Mouse (Mus musculus): ENCODE results near the gene Inpp5a. TPM values are rescaled to one million over a fixed set of nuclear protein-coding genes. Genes with fewer than 3 reads are reported as not detected.

Inpp5a gene
- polyA plus RNA-seq, 1 experiment = 26.7 TPM

DNA sequence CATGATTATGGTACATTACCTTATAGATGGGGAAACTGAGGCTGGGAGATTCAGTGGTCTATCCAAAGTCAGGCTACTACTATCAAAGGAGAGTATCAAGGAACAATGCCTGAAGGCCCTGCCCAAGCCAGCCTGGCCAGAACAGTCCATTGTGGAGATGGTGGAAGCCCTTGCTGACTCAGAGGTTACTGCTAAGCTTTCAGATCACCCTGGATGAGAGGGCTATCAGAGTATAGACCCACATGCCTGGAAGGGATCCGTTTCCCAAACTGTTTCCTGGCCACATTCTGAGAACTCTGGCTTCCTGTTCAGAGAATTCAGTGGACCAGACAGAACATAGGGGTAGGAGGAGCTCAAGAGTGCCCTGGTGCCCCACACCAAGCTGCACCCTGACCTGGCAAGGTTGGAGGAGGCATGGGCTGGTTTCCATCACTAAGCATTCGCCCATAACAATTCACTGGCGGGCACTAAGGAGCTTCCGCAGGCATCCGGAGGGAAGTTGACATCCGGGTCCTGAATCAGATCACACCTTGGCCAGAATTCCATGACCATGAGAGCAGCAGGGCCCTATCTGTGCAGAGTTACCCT is 19.3 kb upstream of the Inpp5a start:
- DNase-seq (ENCODE audit: low spot score) = no peak

DNA sequence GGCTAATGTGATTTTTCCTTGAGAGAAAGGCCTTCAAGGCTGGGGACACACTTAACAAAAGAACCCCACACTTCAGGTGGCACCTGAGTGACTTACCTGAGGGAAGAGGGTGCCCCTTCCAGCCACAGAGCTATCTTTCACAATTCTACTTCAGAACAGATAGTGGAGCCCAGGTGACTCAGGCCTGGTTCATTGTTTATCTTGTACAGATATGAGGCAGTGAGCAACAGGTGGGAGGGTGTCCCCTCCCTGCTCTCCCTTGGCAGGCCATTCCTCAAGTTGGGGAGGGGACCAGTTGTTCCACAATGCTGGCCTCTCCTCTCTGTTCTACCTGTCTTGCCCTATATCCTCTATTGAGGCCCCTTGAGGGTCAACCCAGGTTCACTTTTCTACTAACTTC is 17.5 kb upstream of the Inpp5a start:
- no peak for DNase-seq (ENCODE audit: low spot score)

DNA sequence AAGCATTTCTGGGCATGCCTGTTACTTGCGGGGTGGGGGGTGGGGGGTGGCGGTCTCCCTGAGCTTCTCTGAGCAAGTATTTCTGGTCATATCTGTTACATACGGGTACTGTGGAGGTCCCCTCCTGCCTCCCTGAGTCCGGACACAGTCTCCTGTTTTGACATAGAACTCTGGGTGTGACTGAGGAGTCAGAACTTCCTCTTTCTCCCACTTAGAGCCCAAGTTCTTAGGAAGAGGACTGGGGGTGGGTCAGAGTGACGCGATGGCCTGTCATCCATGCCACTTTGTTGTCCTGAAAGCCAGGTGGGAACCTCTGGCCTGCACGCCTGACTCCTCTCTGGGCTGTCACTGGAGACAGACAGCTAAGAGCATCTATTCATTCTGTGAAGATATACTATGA is 11.5 kb upstream of the Inpp5a start:
- no peak for DNase-seq (ENCODE audit: low spot score)

DNA sequence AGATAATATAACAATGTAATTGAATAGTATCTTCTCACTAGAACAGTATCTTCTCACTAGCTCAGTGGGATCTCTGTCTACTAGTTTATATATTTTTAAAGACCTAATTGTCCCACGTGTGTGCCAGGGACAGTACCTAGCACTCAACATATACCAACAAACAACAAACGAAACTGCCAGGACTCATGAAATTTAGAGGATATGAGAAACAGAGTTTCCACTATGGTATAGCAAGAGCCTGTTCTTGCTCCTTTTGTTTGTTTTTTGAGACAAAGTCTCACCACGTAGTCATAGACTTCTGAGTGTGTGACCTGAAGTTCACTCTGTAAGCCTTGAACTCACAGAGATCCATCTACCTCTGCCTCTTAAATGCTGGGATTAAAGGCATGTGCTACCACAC is 10.6 kb upstream of the Inpp5a start:
- DNase-seq (ENCODE audit: low spot score) = no peak

DNA sequence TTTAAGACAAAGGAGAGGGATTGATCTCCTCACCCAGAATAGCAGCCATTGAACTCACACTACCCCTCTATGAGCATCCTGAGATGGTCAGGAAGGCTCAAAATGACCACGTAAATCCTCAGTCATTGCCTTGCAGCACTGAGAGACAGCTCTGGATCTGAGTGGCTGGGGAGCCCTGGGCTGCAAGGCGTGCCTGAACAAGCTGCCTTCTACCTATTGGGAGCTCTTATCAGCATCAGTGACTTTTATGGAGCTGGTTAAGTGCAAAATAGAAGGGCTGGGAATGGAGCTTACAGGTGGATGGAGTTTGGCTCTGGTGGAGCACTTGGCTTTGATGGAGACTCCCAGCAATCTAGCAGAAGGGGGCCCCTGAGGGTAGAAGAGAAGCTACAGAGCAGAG is 9.2 kb upstream of the Inpp5a start:
- no peak for DNase-seq (ENCODE audit: low spot score)

DNA sequence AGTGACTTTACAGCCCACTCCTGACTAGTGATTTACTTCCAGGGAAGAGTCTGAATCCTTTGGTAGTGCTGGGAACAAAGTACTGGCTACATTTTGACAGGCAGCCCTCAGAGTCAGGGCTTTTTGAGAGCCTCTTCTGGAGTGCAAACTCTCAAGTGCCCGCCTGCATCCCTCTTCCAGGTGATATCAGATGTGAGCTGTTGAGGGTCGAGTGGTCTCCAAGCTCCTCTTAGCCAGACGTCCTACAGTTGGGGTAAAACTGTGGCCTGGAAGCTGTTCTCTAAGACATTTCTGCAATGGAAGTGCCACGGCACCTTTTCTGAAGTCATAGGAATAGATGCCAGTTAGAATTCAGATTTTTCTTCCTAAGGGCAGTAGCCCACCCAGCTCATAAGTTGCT is 8.7 kb upstream of the Inpp5a start:
- no peak for DNase-seq (ENCODE audit: low spot score)

DNA sequence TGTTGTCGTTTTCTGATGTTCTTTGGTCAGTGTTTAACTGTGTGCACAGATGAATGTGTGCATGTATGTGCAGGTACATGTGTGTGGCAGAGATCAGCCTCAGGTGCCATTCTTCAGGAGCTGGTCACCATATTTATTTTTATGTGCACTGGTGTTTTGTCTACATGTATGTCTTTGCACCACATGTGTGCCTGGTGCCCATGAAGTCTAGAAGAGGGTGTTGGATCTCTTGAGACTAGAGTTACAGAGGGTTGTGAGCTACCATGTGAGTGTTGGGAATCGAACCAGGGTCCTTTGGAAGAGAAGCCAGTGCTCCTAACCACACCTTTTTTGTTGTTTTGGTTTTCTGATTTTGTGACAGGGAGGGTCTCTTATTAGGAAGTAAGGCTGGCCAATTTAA is 7.0 kb upstream of the Inpp5a start:
- DNase-seq (ENCODE audit: low spot score) = no peak

DNA sequence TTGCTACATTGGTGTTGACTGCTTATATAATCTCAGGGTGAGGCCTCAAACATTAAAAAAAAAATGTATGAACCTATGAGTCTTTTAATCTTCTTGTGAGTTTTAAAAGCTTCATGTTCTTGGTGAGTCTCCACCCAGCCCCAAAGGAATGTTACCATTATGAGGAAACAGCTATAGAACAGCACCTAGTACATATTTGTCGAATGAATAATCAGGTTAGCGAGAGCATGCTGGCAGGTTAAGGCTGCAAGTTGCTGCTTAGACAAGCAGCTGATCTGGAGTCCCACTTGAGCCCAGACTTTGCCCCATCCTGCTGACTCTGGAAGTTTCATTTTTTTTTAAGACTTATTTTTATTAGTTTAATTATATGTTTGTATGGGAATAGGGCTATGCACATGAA is 6.1 kb upstream of the Inpp5a start:
- DNase-seq (ENCODE audit: low spot score) = no peak

DNA sequence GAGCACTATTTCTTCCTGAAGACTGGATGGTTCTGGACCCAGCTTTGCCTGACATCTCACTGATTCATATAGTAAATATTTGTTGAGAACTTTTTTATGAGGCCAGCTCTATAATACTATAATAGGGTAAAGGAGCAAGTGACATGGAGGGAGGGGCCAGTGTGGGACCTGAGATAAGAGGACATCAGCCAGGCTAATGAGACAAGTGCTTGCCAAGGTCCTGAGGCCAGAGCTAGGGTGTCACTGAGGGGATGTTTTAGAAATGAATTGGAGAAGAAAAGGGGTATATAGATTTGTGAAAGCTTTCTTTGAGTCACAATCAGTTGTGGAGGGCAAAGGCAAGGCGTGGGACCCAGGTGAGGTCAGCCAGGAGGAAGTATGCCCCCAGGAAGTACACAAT is 4.4 kb upstream of the Inpp5a start:
- DNase-seq (ENCODE audit: low spot score) = no peak

DNA sequence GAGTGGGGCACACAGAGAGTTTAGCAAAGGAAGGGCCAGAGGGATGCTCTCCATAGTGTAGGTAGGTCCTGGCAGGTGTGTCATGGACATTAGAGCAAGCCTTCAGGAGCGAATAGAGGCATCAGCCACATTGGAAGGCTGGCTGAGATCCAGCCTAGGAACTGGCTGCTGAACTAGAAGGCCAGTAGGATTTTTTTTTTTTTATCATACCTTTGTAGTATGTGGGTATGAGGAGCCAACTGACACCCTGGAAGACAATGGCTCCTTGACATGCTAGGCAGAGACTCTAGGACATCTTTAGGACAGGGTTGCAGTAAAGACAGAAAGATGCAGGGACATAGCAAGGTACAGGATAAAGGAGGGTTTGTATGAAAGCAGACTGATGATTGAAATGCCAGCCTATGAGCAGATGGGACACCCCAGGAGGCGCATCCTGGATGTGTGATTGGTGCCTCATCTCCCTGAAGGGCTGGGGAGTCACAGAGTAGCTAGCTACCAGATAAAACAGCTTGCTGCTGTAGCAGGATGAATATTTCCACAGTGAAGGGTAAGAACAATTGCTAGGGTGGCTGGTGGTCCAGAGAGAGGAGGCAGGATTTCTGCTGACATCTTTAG is 3.9 kb upstream of the Inpp5a start:
- DNase-seq (ENCODE audit: low spot score) = no peak

DNA sequence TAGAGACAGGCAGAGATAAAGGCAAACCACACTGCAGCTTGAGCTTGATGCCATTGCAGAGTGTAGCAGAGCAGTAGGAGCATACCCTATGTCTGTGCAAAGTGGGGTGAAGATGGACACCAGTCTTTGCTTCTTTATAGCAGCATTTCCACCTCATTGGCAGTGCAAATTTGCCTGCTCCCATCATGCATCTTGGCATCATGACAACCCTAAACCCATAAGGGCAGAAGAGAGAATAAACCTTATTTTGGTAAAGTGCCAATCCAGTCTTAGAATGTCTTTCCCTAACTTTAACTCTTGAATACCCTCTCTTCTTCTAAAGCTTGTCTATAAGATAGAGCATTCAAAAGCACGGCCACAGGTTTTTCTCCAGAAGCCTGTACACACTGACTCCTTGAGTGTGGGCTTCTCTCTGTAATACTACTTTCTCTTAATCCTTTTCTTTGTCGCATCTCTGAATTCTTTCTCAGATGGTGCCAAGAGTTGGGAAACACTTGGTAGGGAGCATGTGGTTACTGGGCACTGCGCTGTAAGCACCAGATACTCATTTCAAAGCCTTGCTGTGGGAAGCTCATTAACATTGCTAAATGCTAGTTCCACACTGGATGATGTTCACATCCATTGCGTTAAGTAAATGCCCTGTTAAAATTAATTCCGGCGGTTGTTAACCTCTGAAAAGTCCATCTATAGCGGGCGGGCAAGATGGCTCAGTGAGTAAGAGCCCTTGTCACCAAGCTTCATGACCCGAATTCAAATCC is 1.8 kb upstream of the Inpp5a start:
- DNase-seq (ENCODE audit: low spot score) = no peak

DNA sequence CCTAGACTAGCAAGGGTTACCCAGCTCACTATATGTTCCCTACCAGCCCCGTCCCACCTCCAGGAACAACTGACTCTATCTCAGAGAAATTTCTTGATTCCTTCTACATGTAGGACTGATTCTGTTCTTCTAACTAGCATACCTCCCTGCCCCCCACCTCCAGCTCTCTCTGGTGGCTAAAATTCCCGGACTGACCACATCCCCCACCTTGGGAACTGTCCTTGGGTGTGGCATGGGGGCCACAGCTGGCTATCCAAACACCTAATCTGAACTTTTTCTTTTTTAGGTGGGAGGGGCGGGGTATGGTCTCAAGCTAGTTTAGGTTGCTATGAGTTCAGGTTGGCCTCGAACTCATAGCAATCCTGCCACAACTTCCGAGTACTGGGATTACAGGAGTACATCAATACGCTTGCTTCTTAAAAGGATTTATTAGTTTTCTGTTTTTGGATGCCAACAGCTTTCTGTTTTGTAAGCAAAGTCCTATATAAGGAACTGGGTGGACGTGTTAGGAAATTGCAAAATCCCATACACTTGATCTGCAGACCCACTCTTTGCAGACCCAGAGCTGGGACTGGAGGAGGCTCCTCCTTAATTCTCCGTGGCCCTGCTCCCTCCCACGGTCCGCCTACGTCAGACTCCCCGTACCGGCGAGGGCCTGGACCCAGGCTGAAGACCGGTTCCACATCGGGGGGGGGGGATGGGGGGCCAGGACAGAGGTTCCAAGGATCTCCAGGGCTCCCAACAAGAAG is 814 bp upstream of the Inpp5a start:
- DNase-seq (ENCODE audit: low spot score) = no peak

DNA sequence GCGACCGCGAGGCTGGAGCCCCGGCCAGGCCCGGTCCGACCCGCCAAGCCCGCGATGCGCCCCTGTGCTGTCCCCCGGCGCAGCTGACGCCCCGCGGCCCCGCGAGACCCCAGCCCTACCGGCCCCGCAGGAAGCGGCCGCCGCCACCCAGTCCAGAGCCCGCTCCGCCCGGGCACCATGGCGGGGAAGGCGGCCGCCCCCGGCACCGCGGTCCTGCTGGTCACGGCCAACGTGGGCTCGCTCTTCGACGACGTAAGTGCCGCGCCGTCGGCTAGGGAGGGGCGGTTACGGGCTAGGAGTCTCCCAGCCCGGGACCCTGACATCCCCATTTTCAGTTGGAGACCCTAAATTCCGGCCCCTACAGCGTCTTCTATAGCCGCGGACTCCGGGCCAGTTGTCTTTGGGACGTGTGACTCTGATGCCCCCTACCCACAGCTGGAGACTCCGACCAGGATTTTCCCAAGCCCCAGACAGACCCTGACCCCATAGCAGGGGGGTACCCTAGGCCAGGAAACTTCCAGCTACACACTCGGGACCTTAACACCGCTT is 378 bp downstream of the Inpp5a start:
- no peak for DNase-seq (ENCODE audit: low spot score)

DNA sequence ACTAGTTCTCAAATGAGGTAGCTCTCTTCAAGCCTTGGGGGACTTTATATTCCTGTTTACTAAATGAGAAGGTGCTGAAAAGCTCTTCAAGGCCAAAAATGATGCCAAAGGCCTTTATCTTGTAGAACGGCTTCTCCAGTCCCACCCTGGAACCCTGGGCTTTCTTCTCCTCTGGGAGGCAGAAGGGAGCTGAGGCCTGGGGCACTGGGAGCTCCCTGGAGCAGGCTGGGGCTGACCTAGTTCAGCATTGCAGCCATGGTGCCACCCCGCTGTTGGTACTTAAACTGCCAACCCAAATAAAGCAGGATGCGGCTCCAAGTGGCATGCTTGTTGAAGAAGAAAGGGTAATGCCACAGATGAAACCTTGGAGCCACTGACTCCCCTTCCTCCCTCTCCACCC is 1.5 kb downstream of the Inpp5a start:
- DNase-seq (ENCODE audit: low spot score) = no peak

DNA sequence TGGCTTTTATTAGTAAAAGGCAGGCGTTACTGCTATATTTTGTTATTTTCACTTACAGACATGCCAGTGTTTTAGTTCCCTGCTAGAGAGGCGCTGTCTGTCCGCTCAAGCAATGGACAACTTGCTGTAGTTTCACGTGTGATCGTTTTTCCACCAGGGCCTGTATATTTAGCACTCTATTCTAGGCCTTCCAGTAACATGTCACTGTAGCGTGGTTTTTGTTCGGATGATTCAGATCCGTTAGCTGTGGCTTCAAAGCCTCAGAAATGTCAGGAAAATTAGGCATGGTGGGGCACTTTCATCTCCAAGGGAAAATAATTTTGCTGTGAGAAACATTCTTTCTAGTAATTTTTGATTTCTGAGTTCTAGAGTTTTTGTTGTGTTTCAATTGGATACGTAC is 2.0 kb downstream of the Inpp5a start:
- no peak for DNase-seq (ENCODE audit: low spot score)

DNA sequence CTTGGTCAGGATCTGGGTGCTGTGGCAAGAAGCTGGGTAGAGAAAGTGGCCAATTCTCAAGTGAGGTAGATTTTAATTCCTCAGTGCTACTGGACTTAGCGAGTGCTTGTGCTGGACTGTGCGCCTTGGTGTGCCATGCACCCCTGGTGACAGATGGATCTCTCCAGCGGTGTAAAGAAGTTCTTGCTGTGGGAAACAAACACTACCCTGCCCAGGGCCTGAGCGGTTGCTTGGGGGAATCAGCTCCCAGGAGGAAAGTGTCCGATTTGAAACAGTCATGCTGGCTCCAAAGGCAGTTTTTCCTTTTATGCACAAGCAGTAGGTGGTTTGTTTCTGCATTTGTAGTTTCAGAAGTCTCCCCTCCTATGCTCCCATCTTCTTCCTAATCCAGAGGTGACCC is 2.8 kb downstream of the Inpp5a start:
- no peak for DNase-seq (ENCODE audit: low spot score)

DNA sequence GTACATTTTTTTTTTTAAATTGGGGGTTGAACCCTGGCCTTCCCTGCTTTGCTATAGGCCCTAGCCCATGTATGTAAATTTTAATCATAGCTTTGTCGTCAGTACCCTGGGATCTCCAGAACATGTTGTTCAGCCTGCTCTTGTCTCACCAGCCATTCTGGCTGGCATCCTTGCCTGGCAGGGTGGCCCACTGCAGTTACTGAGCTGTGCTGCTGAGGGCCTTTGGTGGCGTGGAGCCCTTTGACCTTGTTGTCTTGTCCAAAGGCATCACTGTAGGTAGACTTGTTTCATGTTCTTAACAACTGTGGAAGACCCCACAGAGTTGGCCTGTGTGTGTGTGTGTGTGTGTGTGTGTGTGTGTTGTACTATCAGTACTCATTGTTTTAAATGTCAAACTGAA is 3.2 kb downstream of the Inpp5a start:
- no peak for DNase-seq (ENCODE audit: low spot score)

DNA sequence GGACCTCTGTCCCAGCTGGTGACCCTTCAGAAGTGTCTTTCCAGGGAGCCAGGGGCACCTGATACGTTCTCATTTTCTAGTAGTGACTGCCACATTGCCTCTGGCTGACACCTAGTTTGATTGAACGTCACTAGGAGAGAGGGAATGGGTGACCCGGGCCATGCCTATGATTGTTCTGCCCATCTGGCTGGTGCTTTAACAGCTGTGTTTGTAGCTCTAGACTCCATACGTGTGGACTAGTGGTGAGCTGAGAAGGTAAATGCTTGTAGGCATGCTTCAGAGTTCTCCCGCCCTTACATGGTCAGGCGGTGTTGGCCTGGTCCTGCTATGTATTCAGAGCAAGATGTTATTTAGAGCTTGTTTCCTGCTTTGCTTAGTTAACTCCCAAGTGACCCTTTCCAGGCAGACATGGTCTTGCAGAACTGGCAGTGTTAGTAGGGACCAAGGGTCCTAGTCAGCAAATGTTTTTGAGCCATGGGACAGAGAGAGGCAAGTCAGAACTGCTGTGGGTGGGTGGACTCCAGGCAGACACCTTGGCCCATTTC is 3.9 kb downstream of the Inpp5a start:
- no peak for DNase-seq (ENCODE audit: low spot score)

DNA sequence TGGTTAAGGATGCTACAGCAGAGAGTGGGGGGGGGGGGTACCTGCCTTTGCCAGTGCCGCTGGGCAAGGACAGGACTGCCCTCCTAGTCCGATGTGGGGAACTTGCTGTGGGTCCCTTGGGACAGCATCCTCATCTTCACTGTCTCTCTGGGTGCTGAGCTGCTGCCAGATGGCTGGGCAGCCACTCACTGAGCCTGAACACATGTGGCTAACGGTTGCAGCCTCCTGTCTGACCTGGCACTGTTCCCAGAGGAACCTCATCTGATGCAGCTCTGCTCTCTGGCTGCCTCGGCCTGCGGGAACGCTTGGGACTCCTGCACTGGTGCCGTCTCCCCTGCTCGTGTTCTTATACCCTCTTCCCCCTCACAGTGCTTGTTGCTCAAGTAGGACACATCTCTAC is 8.6 kb downstream of the Inpp5a start:
- no peak for DNase-seq (ENCODE audit: low spot score)

DNA sequence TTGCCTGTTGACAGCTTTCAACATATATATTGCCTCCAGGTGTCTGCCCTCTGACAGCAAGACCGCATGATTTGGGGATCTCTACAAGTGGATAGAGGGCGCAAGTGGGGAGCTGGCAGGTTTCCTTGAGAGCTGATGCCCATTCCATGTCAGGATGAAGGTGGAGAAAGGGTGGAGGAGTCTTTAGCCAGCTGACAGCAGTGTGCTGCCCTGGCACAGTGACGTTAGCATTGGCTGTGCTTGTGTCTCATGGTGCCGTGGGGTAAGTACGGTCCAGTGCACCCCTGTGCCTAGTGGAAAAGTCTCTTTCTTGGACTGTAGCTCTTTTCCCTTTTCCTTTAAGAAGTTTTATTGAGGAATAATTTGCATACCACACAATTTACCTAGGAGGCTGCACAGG is 9.2 kb downstream of the Inpp5a start:
- no peak for DNase-seq (ENCODE audit: low spot score)

DNA sequence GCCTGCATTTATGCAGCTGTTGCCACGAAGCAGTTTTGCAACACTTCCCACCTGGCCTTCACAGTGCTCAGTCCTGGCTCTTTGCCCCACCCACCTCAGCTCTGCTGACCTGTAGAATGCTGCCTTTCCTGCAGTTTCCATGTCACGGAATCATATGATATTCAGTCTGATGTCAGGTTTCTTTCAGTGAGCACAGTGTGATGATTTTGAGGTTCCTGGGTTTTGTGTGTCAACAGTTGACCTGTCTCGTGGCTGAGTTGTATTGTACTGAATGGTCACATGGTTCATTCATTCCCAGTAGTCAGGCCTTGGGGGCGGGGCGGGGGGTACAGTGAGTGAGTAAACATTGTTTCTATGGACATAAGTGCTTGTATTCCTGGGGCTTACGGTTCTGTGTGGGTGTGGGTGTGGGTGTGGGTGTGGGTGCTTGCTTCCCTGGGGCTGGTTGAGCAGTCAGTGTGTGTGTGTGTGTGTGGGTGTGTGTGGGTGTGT is 9.7 kb downstream of the Inpp5a start:
- no peak for DNase-seq (ENCODE audit: low spot score)

DNA sequence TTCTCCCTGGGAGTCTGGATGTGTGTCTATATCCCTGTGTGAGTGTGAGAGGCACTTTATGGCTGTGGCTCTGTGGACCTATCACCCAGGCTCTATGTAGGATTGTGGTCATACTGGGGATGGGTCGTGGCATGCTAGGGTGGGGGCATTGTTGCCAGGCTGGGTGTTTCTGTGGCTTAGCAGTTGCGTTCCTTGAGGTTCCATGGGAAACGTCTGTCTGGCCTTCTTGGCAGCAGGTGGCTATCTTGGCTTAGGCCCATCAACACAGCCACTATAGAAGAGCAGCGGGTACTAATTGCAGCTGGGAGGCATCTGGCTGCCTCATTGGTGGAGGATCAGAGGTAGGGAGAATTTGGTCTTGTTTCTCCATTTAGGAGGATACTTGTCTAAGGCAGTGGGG is 10.7 kb downstream of the Inpp5a start:
- no peak for DNase-seq (ENCODE audit: low spot score)

Measured in urinary bladder, adult 2 months (tissue).